Mouse (Mus musculus) layer of hippocampus, adult 8-10 months (tissue): ENCODE results near the gene Rassf2. TPM values are rescaled to one million over a fixed set of nuclear protein-coding genes. Genes with fewer than 3 reads are reported as not detected.

ENCODE experiments used
- DNase-seq, 2 experiments: peaks; one replicate each; pipeline ENCODE4 v3.0.0; 2022; ENCODE audit warnings: low spot score in 2 of 2
- total RNA-seq, 4 experiments: library from RNA; stranded (reverse); gene quantifications; 2 replicates each; pipeline ENCODE4 v1.2.4; 2022

Gene Rassf2
- total RNA-seq, 4 experiments from 2014 or later, result 50.1 to 62.3 (median 53.7) TPM

GRCm38 (mm10) chr2:132034590-132035469 is 4.8 kb upstream of the Rassf2 start:
- no peak for DNase-seq

GRCm38 (mm10) chr2:132031364-132032095 is 1.5 kb upstream of the Rassf2 start:
- no peak for DNase-seq

GRCm38 (mm10) chr2:132030418-132031363 is 633 bp upstream of the Rassf2 start:
- peak in 1 of 2 experiments; percentile 51 for DNase-seq

DNA sequence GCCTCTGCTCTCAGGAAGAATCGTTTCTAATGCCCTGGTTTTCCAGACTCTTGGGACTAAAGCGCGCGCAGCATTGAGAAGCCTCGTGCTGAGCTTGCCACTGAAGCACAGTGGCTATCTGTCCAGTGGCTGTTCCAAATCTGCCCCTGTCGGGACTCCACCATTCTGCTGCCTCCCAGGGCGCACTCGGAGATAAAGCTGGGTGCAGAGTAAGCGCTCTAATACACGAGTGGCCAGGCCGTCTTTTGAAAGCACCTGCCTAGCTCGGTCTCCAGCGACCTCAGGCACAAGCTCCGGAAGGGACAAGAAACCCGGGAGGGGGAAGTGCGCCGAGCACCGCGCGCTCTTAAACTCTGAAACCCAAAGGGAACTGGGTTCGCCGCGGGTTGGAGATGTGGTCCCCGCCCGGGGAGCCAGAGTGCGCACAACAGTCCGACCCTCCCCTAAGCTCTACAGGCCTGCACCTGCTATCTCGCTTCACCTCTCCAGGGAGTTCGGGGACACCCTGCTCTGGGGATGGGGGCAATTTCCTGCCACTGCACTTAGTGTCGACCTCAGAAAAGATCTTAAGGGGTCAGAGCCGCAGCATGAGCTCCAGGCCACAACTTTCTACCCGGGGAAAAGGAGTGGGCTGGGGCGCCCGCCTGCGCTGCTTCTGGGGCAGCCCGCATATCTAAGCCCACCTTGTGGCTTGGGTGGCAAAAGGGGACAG is 1.0 kb downstream of the Rassf2 start:
- DNase-seq, result no peak

DNA sequence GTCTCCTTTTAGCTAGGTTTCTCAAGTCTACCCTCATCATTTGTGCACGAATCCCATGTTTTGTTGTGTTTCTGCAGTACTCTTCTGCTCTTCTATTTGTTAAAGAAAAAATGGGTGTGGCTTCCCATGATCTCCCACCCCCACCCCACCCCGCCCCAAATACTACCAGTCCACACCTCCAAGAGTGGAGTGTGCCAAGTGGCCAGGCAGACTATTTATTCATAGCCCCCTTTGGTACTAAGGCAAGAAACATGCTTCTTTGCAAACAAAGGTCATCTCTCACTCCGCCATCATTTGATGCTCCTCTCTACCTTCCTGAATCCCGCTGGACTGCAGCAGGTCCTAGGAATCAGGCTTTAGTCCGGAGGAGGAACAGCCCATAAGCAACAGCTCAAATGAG is 2.0 kb downstream of the Rassf2 start:
- no peak for DNase-seq

GRCm38 (mm10) chr2:132027366-132027765 is 2.7 kb downstream of the Rassf2 start:
- DNase-seq, result no peak

- DNase-seq, result no peak
Measured at GRCm38 (mm10) chr2:132024028-132024427, 6.0 kb downstream of the Rassf2 start.

DNA sequence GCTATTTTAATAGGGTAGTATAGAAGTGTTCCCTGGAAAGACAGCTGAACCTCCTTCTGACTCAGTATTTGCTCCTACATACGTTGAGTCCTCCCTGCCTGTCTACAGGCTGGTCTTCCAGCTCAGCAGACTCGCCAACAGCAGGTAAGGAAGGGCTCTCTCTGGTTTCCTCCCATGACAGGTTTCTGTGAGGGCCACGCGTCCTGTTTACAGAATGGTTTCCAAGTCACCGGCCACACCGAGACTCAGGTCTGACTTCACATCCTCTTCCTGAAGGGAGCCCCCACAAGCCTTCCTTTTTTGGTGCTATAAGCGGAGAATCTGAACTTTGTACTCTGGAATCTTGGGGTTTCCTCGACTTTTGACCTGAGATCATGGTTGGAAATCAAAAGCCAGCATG is 7.4 kb downstream of the Rassf2 start:
- no peak for DNase-seq

- no peak for DNase-seq
Measured at GRCm38 (mm10) chr2:132021616-132022015, 8.4 kb downstream of the Rassf2 start.

- no peak for DNase-seq
Measured at GRCm38 (mm10) chr2:132020991-132021541, 9.0 kb downstream of the Rassf2 start.

DNA sequence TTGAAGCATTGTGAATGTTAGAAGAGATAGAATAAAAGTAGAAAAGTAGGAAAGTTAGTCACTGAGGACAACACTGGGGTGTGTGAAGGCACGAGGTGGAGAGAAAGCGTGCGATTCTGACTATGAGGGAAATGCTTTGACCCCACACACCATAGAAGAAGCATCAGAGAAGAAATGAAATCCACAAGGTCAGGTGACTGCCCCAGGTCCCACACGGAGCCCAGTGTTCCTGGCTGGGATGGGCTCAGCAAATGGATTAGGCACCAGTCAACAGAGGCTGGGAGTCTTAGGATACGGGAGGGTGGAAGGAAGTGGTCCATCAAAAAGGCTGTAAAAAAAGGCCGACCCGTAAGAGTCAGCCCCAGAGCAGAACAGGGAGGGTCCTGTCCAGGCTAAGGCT is 9.6 kb downstream of the Rassf2 start:
- DNase-seq, result no peak

- no peak for DNase-seq
Measured at GRCm38 (mm10) chr2:132019372-132019811, 10.7 kb downstream of the Rassf2 start.

- no peak for DNase-seq
Measured at GRCm38 (mm10) chr2:132018156-132018555, 11.9 kb downstream of the Rassf2 start.

GRCm38 (mm10) chr2:132017611-132018010 is 12.4 kb downstream of the Rassf2 start:
- no peak for DNase-seq

- DNase-seq, result no peak
Measured at GRCm38 (mm10) chr2:132016034-132016433, 14.0 kb downstream of the Rassf2 start.

- no peak for DNase-seq
Measured at GRCm38 (mm10) chr2:132013152-132013551, 16.9 kb downstream of the Rassf2 start.

GRCm38 (mm10) chr2:132010781-132011180 is 19.3 kb downstream of the Rassf2 start:
- no peak for DNase-seq

DNA sequence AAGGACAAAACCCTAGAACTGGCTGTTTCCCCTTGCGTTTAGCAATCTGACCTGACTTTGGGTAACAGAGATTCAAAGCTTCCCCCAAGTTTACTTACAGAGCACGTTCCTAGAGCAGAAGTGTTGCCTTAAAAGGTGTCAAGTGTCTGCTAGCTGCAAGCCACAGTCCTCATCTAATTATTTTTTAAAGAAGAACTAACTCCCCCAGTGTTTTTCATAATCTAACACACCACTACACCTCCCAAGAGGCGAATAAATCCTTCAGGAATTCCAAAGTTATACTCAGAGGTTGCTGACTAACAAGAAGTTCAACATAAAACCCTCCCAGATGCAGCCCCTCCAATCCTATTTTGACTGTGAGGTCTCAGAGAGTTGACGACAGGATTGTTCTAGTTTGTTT is 21.9 kb downstream of the Rassf2 start:
- DNase-seq, result no peak

DNA sequence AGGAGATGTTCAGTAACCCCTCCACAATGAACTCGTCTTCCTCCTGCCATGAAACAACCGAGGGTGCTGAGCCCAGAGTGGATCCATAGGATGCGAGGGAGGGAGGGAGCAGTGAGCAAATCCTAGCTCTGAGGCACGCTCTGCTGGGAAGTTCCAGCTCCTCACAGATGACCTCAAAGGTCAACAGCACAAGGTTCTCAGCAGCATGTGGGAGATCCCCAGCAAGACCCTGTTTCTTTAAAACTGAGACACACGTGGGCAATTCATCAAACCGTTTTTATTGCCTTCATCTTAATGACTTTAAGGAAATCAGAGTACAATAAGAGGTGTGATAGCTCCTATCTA is 22.6 kb downstream of the Rassf2 start:
- no peak for DNase-seq
